Mouse (Mus musculus): Measurements from ENCODE around the gene Gdf15. TPM values are rescaled to one million over a fixed set of nuclear protein-coding genes. Genes with fewer than 3 reads are reported as not detected.

The Gdf15 gene
- total RNA-seq, 1 experiment from 2014 or later, result 1.0 TPM

GRCm38 (mm10) chr8:70606780-70607602, 25.3 kb downstream of the Gdf15 start:
- DNase-seq, result peak; percentile 13

GRCm38 (mm10) chr8:70605871-70606779, 26.1 kb downstream of the Gdf15 start:
- DNase-seq, result peak; percentile 5

- DNase-seq, result peak; percentile 6
Measured at GRCm38 (mm10) chr8:70604558-70604957, 27.7 kb downstream of the Gdf15 start.

GRCm38 (mm10) chr8:70602139-70602811, 30.0 kb downstream of the Gdf15 start:
- DNase-seq, result peak; percentile 5

- DNase-seq, result peak; percentile 96
Measured at GRCm38 (mm10) chr8:70601271-70601649, 31.0 kb downstream of the Gdf15 start.

GRCm38 (mm10) chr8:70600473-70601270, 31.6 kb downstream of the Gdf15 start:
- peak; percentile 68 for DNase-seq

GRCm38 (mm10) chr8:70599507-70600290, 32.6 kb downstream of the Gdf15 start:
- DNase-seq, result no peak

- DNase-seq, result no peak
Measured at GRCm38 (mm10) chr8:70598722-70599121, 33.5 kb downstream of the Gdf15 start.

GRCm38 (mm10) chr8:70598283-70598682, 34.0 kb downstream of the Gdf15 start:
- DNase-seq, result peak; percentile 92

GRCm38 (mm10) chr8:70597417-70598272, 34.6 kb downstream of the Gdf15 start:
- no peak for DNase-seq

- no peak for DNase-seq
Measured at GRCm38 (mm10) chr8:70596775-70597416, 35.4 kb downstream of the Gdf15 start.

GRCm38 (mm10) chr8:70596216-70596615, 36.0 kb downstream of the Gdf15 start:
- DNase-seq, result no peak

GRCm38 (mm10) chr8:70595811-70596210, 36.4 kb downstream of the Gdf15 start:
- no peak for DNase-seq

GRCm38 (mm10) chr8:70594621-70595564, 37.4 kb downstream of the Gdf15 start:
- DNase-seq, result peak; percentile 60

- DNase-seq, result peak; percentile 94
Measured at GRCm38 (mm10) chr8:70593961-70594609, 38.2 kb downstream of the Gdf15 start, which contains the start of gene Isyna1. Gene Isyna1 (plus strand): TSS chr8:70594373.

GRCm38 (mm10) chr8:70593173-70593572, 39.1 kb downstream of the Gdf15 start:
- peak; percentile 76 for DNase-seq

GRCm38 (mm10) chr8:70591569-70591968, 40.7 kb downstream of the Gdf15 start:
- DNase-seq, result peak; percentile 65
